Mouse (Mus musculus) forebrain, postnatal 0 days (tissue): ENCODE data around the gene Nsun7. TPM values are rescaled to one million over a fixed set of nuclear protein-coding genes. Genes with fewer than 3 reads are reported as not detected.

Experiments used
- ATAC-seq: fragments of 200-750 bp; cut with Nextera tagmentation; 2 replicates; pipeline ENCODE4 v1.8.0; 2017; ENCODE audit warnings: mild to moderate bottlenecking, moderate library complexity
- DNase-seq: peaks from one replicate; pipeline ENCODE4 v3.0.0-alpha.2; 2015
- H3K27ac ChIP-seq: fragments of 300-500 bp; sonication (generic); 2 replicates; pipeline ENCODE4 v1.5.1; 2014; ENCODE audit warnings: low read depth, mild to moderate bottlenecking, antibody characterized with exemption, low read length, moderate library complexity, mixed read lengths
- H3K27me3 ChIP-seq: fragments of 300-500 bp; sonication (generic); 2 replicates; pipeline ENCODE4 v1.6.1; 2014; ENCODE audit warnings: mild to moderate bottlenecking, low read length, mixed read lengths; ENCODE audit not compliant: insufficient read depth
- H3K36me3 ChIP-seq: fragments of 300-500 bp; sonication (generic); 2 replicates; pipeline ENCODE4 v1.6.1; 2014; ENCODE audit warnings: mild to moderate bottlenecking, moderate library complexity; ENCODE audit not compliant: insufficient read depth
- H3K4me1 ChIP-seq: fragments of 300-500 bp; sonication (generic); 2 replicates; pipeline ENCODE4 v1.6.1; 2014; ENCODE audit warnings: antibody characterized with exemption; ENCODE audit not compliant: insufficient read depth
- H3K4me2 ChIP-seq: fragments of 300-500 bp; sonication (generic); 2 replicates; pipeline ENCODE4 v1.6.1; 2014; ENCODE audit warnings: low read depth, mild to moderate bottlenecking, moderate library complexity
- H3K4me3 ChIP-seq: fragments of 300-500 bp; sonication (generic); 2 replicates; pipeline ENCODE4 v1.5.1; 2014; ENCODE audit warnings: low read depth, low read length, mixed read lengths
- H3K9ac ChIP-seq: fragments of 300-500 bp; sonication (generic); 2 replicates; pipeline ENCODE4 v1.6.1; 2014; ENCODE audit warnings: mild to moderate bottlenecking
- H3K9me3 ChIP-seq: fragments of 300-500 bp; sonication (generic); 2 replicates; pipeline ENCODE4 v1.6.1; 2016; ENCODE audit warnings: low read length
- CTCF ChIP-seq: sonication (generic); IDR thresholded peaks from 2 replicates; pipeline ENCODE4 v1.5.1; 2016; ENCODE audit warnings: antibody characterized with exemption, control low read depth, low read depth
- WGBS: fragments of 180-500 bp; shearing (Covaris S2); extraction: QIAGEN DNeasy Blood & Tissue Kit; methylation state at CpG from one replicate; pipeline ENCODE4 v1.1.7; 2014; 5-methylcytosine and 5-hydroxymethylcytosine counted together
- polyA plus RNA-seq: library from polyadenylated mRNA; unstranded; fragments of >200 nt; fragmentation: Nextera tagmentation; extraction: Ambion mirVana; gene quantifications from 2 replicates; pipeline ENCODE4 v1.2.1, GENCODE M21; 2015
- total RNA-seq: library from RNA; depleted of rRNA; stranded (reverse); fragments of >200 nt; gene quantifications from 2 replicates; pipeline ENCODE4 v1.2.3, GENCODE M21; 2014; rRNA removed

Gene Nsun7
- total RNA-seq (4.3 and 5.2 TPM in 2 replicates), polyA plus RNA-seq (1.8 and 3.1 TPM in 2 replicates)

DNA sequence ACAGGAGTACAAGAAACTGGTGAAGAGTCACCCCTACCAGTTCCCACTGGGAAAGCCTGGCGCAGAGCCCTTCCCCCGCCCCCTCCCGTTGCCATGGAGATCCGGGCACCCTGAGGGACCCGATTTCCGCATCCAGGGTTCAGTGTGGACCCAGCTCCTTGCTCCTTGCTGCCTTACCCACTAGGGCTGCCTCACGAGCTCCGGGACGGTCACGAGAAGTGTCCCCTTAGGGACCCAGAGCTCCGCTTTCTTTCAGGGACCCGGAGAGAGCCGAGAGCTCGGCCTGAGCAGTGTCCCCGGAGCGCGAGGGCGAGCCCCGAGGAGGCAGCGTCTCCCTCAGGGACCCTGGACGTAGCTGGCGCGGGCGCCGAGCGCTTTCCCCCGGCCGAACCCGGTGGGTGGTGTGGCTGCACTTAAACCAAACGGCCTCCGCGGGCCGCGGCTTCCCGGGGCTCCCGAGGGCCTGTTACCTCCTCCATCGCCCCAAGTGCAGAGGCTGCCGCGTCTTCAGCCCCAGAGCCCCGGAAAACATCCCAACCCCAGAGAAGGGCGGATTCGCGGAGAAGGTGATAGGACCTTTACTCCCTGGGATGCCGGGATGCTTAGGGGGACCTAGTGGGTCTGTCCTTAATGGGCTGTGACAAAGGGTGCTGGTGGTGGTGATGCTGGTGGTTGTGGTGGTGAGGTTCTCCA, at the start of gene Nsun7:
Nsun7 (plus strand) TSS at position 142 of the 693 bp plus-strand sequence.
- WGBS: under 1% methylated on average over 44 of the region's 44 CpGs
- Histone ChIP-seq H3K27me3 (no peaks in the 10 kb centered on the region), H3K4me1 (no peaks in the 10 kb centered on the region), H3K27ac (peak within 1 kb of the TSS; percentile 69; the same call in 1 of the 2 replicates), H3K4me3 (peak within 1 kb of the TSS; percentile 60), H3K4me2 (peak within 1 kb of the TSS; percentile 77), H3K9ac (peak within 1 kb of the TSS; percentile 74), H3K9me3 (no peaks in the 10 kb centered on the region), H3K36me3 (no peaks in the 10 kb centered on the region)
- DNase-seq: peak; percentile 87
- 0 out of 2 replicates have a peak, but pooled peaks have one; percentile 28 for TF ChIP-seq CTCF
- ATAC-seq: peak; percentile 95

DNA sequence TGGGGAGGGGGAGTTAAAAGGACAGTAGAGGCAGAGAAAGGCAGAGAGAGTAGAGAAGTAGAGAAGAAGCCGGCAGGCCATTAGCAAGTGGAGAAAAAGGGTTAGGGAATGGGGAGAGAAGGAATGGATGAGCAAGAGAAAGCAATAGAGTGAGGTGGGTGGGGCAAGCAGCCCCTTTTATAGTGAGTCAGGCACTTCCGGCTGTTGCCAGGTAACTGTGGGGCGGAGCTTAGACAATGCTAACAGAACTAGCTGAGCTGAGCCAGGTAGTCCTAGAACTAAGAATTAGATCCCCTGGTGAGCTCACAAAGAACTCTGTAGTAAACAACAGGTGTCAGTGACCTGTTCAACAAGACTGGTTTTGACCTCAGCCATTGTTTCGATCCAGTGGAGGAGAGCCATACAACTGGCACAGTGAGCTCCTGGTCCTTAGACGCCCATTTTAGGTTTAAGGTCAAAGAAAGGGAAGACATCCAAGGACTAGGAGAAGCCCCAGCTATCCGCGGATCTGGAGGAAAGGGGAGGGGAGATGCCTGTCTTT, 45.2 kb upstream of the Nsun7 start:
- Histone ChIP-seq H3K9ac (no peak overlapping the region), H3K27me3 (no peaks in the 10 kb centered on the region), H3K27ac (no peak overlapping the region), H3K9me3 (no peaks in the 10 kb centered on the region), H3K4me3 (no peak overlapping the region), H3K36me3 (no peaks in the 10 kb centered on the region), H3K4me1 (peaks cover 5% of the 10 kb centered on the region; the same call in 1 of the 2 replicates), H3K4me2 (no peak overlapping the region)
- TF ChIP-seq CTCF: no peak
- WGBS: 63% methylated on average over 7 of the region's 7 CpGs
- ATAC-seq (no peak), DNase-seq (no peak)

DNA sequence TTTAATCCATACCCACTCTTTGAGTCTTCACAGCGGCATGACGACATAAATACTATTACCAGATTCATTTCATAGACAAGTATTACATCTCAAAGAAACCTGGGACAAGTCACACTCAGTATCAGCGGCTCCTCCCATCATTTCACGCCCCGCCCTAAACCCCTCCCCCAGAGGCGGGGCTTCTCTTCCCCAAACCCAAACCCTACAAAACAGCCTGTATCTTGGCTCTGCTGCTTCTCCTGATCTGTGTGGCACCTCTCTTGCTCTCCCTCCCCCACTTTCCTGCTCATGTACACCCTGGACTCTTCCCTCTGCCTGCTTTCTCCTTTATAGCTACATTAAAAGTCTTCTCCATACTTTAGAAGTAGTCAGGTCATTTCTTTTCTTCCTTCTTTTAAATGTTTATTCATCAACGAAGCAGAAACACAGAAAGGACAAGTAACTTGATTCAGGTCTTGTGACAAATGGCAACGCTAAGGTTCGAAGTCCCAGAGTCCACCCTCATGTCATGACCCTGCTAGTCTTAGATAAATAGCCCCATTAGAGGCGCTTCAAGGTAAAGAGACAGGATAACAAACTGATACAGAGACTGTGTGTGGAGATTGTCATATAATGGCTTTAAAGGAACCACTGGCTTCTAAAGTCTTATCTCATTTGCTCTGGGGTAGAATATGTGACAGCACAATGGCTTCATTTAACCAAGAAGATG, 44.0 kb upstream of the Nsun7 start:
- 79% methylated on average over 10 of the region's 10 CpGs for WGBS
- Histone ChIP-seq H3K36me3 (no peaks in the 10 kb centered on the region), H3K27me3 (no peaks in the 10 kb centered on the region), H3K9ac (no peak overlapping the region), H3K4me3 (no peak overlapping the region), H3K27ac (no peak overlapping the region), H3K4me1 (0 out of 2 replicates have a peak, but pooled peaks cover 3% of the 10 kb centered on the region), H3K9me3 (no peaks in the 10 kb centered on the region), H3K4me2 (no peak overlapping the region)
- ATAC-seq: no peak
- TF ChIP-seq CTCF: no peak
- no peak for DNase-seq

DNA sequence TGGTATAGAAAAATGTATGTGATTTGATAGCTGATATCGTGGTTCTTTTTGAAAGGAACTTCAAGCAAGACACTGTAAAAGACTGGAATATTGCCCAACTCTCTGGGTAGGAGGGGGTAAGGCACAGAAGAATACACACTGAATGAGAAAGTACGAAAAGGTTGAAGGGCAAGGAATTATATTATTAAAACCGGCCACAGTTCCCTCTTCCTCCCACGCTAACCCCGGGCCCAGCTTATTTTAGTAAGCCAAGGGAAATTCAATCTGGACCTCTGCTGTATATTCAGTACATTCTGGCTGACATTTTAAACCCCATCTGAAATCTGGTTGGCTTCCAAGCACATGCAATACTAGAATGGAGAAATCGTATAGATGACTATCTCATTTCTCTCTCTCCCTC, 40.0 kb upstream of the Nsun7 start:
- Histone ChIP-seq H3K27ac (no peak overlapping the region), H3K36me3 (no peaks in the 10 kb centered on the region), H3K4me3 (no peak overlapping the region), H3K27me3 (no peaks in the 10 kb centered on the region), H3K9ac (no peak overlapping the region), H3K9me3 (no peaks in the 10 kb centered on the region), H3K4me1 (0 out of 2 replicates have a peak, but pooled peaks cover 3% of the 10 kb centered on the region), H3K4me2 (no peak overlapping the region)
- ATAC-seq (no peak), DNase-seq (peak; percentile 16)
- WGBS: 51% methylated on average over 6 of the region's 6 CpGs
- no peak for TF ChIP-seq CTCF

GRCm38 (mm10) chr5:66220620-66221019, 39.1 kb upstream of the Nsun7 start:
- ATAC-seq: no peak
- H3K27ac ChIP-seq: no peak overlapping the region
- no peak overlapping the region for H3K4me3 ChIP-seq
- no peak overlapping the region for H3K9ac ChIP-seq
- TF ChIP-seq CTCF: no peak
- 85% methylated on average over 9 of the region's 9 CpGs for WGBS
- no peaks in the 10 kb centered on the region for H3K36me3 ChIP-seq
- no peaks in the 10 kb centered on the region for H3K9me3 ChIP-seq
- no peak for DNase-seq
- no peak overlapping the region for H3K4me2 ChIP-seq
- no peaks in the 10 kb centered on the region for H3K27me3 ChIP-seq
- 0 out of 2 replicates have a peak, but pooled peaks cover 3% of the 10 kb centered on the region for H3K4me1 ChIP-seq

GRCm38 (mm10) chr5:66222916-66223315, 36.8 kb upstream of the Nsun7 start:
- WGBS: 88% methylated on average over 15 of the region's 15 CpGs

More at GRCm38 (mm10) chr5:66222916-66223315, 36.8 kb upstream of the Nsun7 start:
- ATAC-seq (no peak), DNase-seq (no peak)
- Histone ChIP-seq H3K4me1 (0 out of 2 replicates have a peak, but pooled peaks cover 3% of the 10 kb centered on the region), H3K27me3 (no peaks in the 10 kb centered on the region), H3K27ac (no peak overlapping the region), H3K4me2 (no peak overlapping the region), H3K9ac (no peak overlapping the region), H3K4me3 (no peak overlapping the region), H3K9me3 (no peaks in the 10 kb centered on the region), H3K36me3 (no peaks in the 10 kb centered on the region)
- no peak for TF ChIP-seq CTCF
